Mouse (Mus musculus): ENCODE measurements at regions not wholly inside any gene's neighbourhood (a gene's known extent, or its start where the extent isn't known, plus 50 kb on each side); places are given as distances from the start of the nearest gene placed in this dataset.

GRCm38 (mm10) chr8:89210684-89211083 is 166.7 kb upstream of the Sall1 start:
- TF ChIP-seq POLR2A (IDR thresholded peaks at IDR 0.05; ENCODE audit: low read depth, low read length) (no peak), CTCF (IDR thresholded peaks at IDR 0.05; ENCODE audit: borderline replicate concordance, insufficient read depth, low read length) (no peak)
